In the genomic region with DNA sequence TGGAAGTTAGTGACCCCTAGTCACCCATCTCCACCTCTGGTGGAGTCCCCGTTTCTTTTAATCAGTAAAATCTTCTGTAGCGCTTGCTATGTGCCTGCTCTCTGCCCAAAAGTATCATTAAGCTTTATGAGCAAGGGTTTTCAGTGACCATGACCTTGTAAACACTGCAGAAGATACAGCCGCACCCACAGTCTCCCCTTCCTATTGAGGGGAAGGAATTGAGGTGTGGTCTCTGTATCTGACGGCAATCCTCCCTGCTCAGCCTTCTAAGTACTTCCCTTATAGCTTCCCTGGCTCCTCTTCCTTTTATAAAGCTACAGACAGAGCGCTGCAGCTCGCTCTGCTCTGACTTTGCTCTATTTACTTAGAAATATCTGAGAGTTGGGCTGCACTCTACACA, we compare ENCODE assay signal across 19 mouse cellular contexts. TPM values are rescaled to one million over a fixed set of nuclear protein-coding genes. Genes with fewer than 3 reads are reported as not detected.
DNase-seq lines count a peak whose midpoint lies in the region; ATAC-seq lines count a peak whose summit lies in the region.
"Had no signal": no experiment of that assay in that cellular context is flagged by ENCODE, and none has a peak within 500 bp of the region (broad histone marks: within the 10 kb centered on the region; RNA-seq: fewer than 3 reads in every experiment).

No protein-coding gene starts in this region.

- no peaks in the 10 kb centered on the region for H3K36me3 ChIP-seq in embryonic facial prominence, embryonic 12.5 days
- no peaks in the 10 kb centered on the region for H3K36me3 ChIP-seq in embryonic facial prominence, embryonic 10.5 days (replicated peaks)
- no peaks in the 10 kb centered on the region for H3K36me3 ChIP-seq in heart, embryonic 13.5 days
- no peaks in the 10 kb centered on the region for H3K36me3 ChIP-seq in lung, embryonic 15.5 days
- H3K36me3 ChIP-seq in liver, embryonic 11.5 days (ENCODE audit: control insufficient read depth, insufficient read depth, low read length), result no peaks in the 10 kb centered on the region
- H3K36me3 ChIP-seq: forebrain, embryonic 10.5 days; hindbrain, embryonic 10.5 days; midbrain, embryonic 13.5 days had no signal

- no peaks in the 10 kb centered on the region for H3K27me3 ChIP-seq in embryonic facial prominence, embryonic 12.5 days
- no peaks in the 10 kb centered on the region for H3K27me3 ChIP-seq in embryonic facial prominence, embryonic 10.5 days (replicated peaks; ENCODE audit: low read depth, poor library complexity, severe bottlenecking)
- no peaks in the 10 kb centered on the region for H3K27me3 ChIP-seq in heart, embryonic 13.5 days (replicated peaks)
- no peaks in the 10 kb centered on the region for H3K27me3 ChIP-seq in lung, embryonic 15.5 days
- no peaks in the 10 kb centered on the region for H3K27me3 ChIP-seq in liver, embryonic 11.5 days (replicated peaks; ENCODE audit: control insufficient read depth, insufficient read depth, low read length)
- H3K27me3 ChIP-seq: midbrain, embryonic 13.5 days had no signal

- H3K9ac ChIP-seq in embryonic facial prominence, embryonic 12.5 days, result no peak overlapping the region
- H3K9ac ChIP-seq in heart, embryonic 13.5 days, result no peak overlapping the region
- no peak overlapping the region for H3K9ac ChIP-seq in lung, embryonic 15.5 days
- H3K9ac ChIP-seq in liver, embryonic 11.5 days (ENCODE audit: low read depth, low read length), result no peak overlapping the region
- H3K9ac ChIP-seq: liver, postnatal 0 days; midbrain, embryonic 13.5 days had no signal

- intact Hi-C loops in heart, postnatal 36 days (cut with DNase I), result no loop called here

- no peaks in the 10 kb centered on the region for H3K9me3 ChIP-seq in embryonic facial prominence, embryonic 12.5 days
- 0 out of 2 replicates have a peak, but pooled peaks cover 7% of the 10 kb centered on the region for H3K9me3 ChIP-seq in embryonic facial prominence, embryonic 10.5 days
- peaks cover 5% of the 10 kb centered on the region for H3K9me3 ChIP-seq in heart, embryonic 13.5 days
- no peaks in the 10 kb centered on the region for H3K9me3 ChIP-seq in lung, embryonic 15.5 days
- no peaks in the 10 kb centered on the region for H3K9me3 ChIP-seq in liver, embryonic 11.5 days (ENCODE audit: control insufficient read depth, low read length)
- H3K9me3 ChIP-seq: forebrain, embryonic 10.5 days; midbrain, embryonic 13.5 days had no signal

- H3K4me3 ChIP-seq in embryonic facial prominence, embryonic 12.5 days, result no peak overlapping the region
- no peak overlapping the region for H3K4me3 ChIP-seq in embryonic facial prominence, embryonic 10.5 days
- H3K4me3 ChIP-seq in heart, embryonic 13.5 days, result no peak overlapping the region
- no peak overlapping the region for H3K4me3 ChIP-seq in lung, embryonic 15.5 days
- H3K4me3 ChIP-seq in liver, embryonic 11.5 days (ENCODE audit: low read depth, low read length), result no peak overlapping the region
- H3K4me3 ChIP-seq: forebrain, embryonic 10.5 days; hindbrain, embryonic 10.5 days; layer of hippocampus, adult 2 months; megakaryocyte, embryonic 14.5 days; midbrain, embryonic 13.5 days had no signal

- no peak overlapping the region for H3K4me2 ChIP-seq in embryonic facial prominence, embryonic 12.5 days (replicated peaks)
- H3K4me2 ChIP-seq in heart, embryonic 13.5 days, result no peak overlapping the region
- no peak overlapping the region for H3K4me2 ChIP-seq in lung, embryonic 15.5 days
- H3K4me2 ChIP-seq in liver, embryonic 11.5 days, result no peak overlapping the region
- H3K4me2 ChIP-seq: midbrain, embryonic 13.5 days had no signal

- 81% methylated on average over 6 of the region's 6 CpGs for WGBS in embryonic facial prominence, embryonic 12.5 days
- WGBS in embryonic facial prominence, embryonic 10.5 days, result 85% methylated on average over 6 of the region's 6 CpGs
- 67% methylated on average over 6 of the region's 6 CpGs for WGBS in heart, embryonic 13.5 days
- WGBS in lung, embryonic 15.5 days, result 59% methylated on average over 6 of the region's 6 CpGs
- 60% methylated on average over 6 of the region's 6 CpGs for WGBS in liver, embryonic 11.5 days

- ATAC-seq in embryonic facial prominence, embryonic 12.5 days (ENCODE audit: insufficient number of reproducible peaks, insufficient read depth, low FRiP score, low TSS enrichment), result no peak
- no peak for ATAC-seq in heart, embryonic 13.5 days (ENCODE audit: extremely low read depth, insufficient number of reproducible peaks, low FRiP score, low TSS enrichment)
- no peak for ATAC-seq in lung, embryonic 15.5 days (ENCODE audit: borderline replicate concordance, extremely low read depth, low FRiP score, low TSS enrichment)
- ATAC-seq in liver, embryonic 11.5 days (replicated peaks; ENCODE audit: low FRiP score), result no peak
- ATAC-seq: intestine, postnatal 0 days; liver, postnatal 0 days; midbrain, embryonic 13.5 days had no signal

- 0 out of 2 replicates have a peak overlapping the region, but pooled peaks have one; percentile 50 for H3K27ac ChIP-seq in embryonic facial prominence, embryonic 12.5 days
- H3K27ac ChIP-seq in embryonic facial prominence, embryonic 10.5 days (replicated peaks), result no peak overlapping the region
- H3K27ac ChIP-seq in heart, embryonic 13.5 days (replicated peaks), result peak overlapping the region; percentile 65
- H3K27ac ChIP-seq in lung, embryonic 15.5 days, result 0 out of 2 replicates have a peak overlapping the region, but pooled peaks have one; percentile 19
- H3K27ac ChIP-seq in liver, embryonic 11.5 days (ENCODE audit: low read depth, low read length), result no peak overlapping the region
- H3K27ac ChIP-seq: layer of hippocampus, adult 2 months; midbrain, embryonic 13.5 days had no signal

- peaks cover 11% of the 10 kb centered on the region for H3K4me1 ChIP-seq in embryonic facial prominence, embryonic 12.5 days
- H3K4me1 ChIP-seq in embryonic facial prominence, embryonic 10.5 days, result peaks cover 19% of the 10 kb centered on the region
- peaks cover 13% of the 10 kb centered on the region; the same call in 1 of the 2 replicates for H3K4me1 ChIP-seq in heart, embryonic 13.5 days
- H3K4me1 ChIP-seq in lung, embryonic 15.5 days, result peaks cover 6% of the 10 kb centered on the region; the same call in 1 of the 2 replicates
- H3K4me1 ChIP-seq in liver, embryonic 11.5 days (replicated peaks; ENCODE audit: control insufficient read depth, insufficient read depth, low read length), result no peaks in the 10 kb centered on the region

- no peak for DNase-seq in embryonic facial prominence, embryonic 10.5 days (ENCODE audit: low spot score)
- no peak for DNase-seq in heart, postnatal 36 days
- DNase-seq in lung, postnatal 4 days, result no peak
- DNase-seq in liver, embryonic 11.5 days (ENCODE audit: low spot score), result no peak
- DNase-seq: cerebellum, adult 2 months; liver, postnatal 0 days; thymus, adult 18-20 months; thymus, postnatal 36 days had no signal

RNA-seq across cellular contexts. Expression of a gene that starts 13.1 kb away (rescaled TPM):
- polyA plus RNA-seq in embryonic facial prominence, embryonic 12.5 days (2016; fragmentation: Nextera tagmentation; extraction: Ambion mirVana), result 12.2 and 14.7 TPM in 2 replicates
- 9.2 and 10.3 TPM in 2 replicates for polyA plus RNA-seq in embryonic facial prominence, embryonic 10.5 days (2016; fragmentation: Nextera tagmentation; extraction: Ambion mirVana)
- polyA plus RNA-seq in heart, embryonic 13.5 days (2015; fragmentation: Nextera tagmentation; extraction: Ambion mirVana), result 9.2 and 9.4 TPM in 2 replicates
- total RNA-seq in heart, postnatal 36 days (2021), result 10 to 100 TPM; 39.7 to 50.1 TPM
- polyA plus RNA-seq in lung, embryonic 15.5 days (2015; fragmentation: Nextera tagmentation; extraction: Ambion mirVana), result 7.8 and 9.0 TPM in 2 replicates
- 2.6 and 2.8 TPM in 2 replicates for polyA plus RNA-seq in liver, embryonic 11.5 days (2014; fragmentation: Nextera tagmentation; extraction: Ambion mirVana)
- total RNA-seq: liver, adult 2 months; monocyte, adult 5-6 weeks had no signal
- polyA plus RNA-seq: liver, adult 2 months had no signal

RNA-seq across cellular contexts. Expression of a gene that starts 51.2 kb away (rescaled TPM):
- polyA plus RNA-seq in embryonic facial prominence, embryonic 12.5 days (2016; fragmentation: Nextera tagmentation; extraction: Ambion mirVana), result 10.7 and 13.6 TPM in 2 replicates
- 10.7 and 12.4 TPM in 2 replicates for polyA plus RNA-seq in embryonic facial prominence, embryonic 10.5 days (2016; fragmentation: Nextera tagmentation; extraction: Ambion mirVana)
- polyA plus RNA-seq in heart, embryonic 13.5 days (2015; fragmentation: Nextera tagmentation; extraction: Ambion mirVana), result 7.4 and 7.7 TPM in 2 replicates
- 10 to 100 TPM; 16.6 to 21.6 TPM for total RNA-seq in heart, postnatal 36 days (2021)
- polyA plus RNA-seq in lung, embryonic 15.5 days (2015; fragmentation: Nextera tagmentation; extraction: Ambion mirVana), result 5.9 and 7.7 TPM in 2 replicates
- 9.5 and 12.0 TPM in 2 replicates for polyA plus RNA-seq in liver, embryonic 11.5 days (2014; fragmentation: Nextera tagmentation; extraction: Ambion mirVana)

Comparison
In these comparisons a context has a peak if more than half of its experiments do, and no peak if none do; other contexts are left out.
1. H3K27ac ChIP-seq: peak in embryonic facial prominence, embryonic 12.5 days (single experiment), heart, embryonic 13.5 days (single experiment) and lung, embryonic 15.5 days (single experiment); none in embryonic facial prominence, embryonic 10.5 days (single experiment) and liver, embryonic 11.5 days (single experiment).